8 mouse cellular contexts compared by ENCODE assay signal in genomic region chr10:85956871-85957419, GRCm38 (mm10). TPM values are rescaled to one million over a fixed set of nuclear protein-coding genes. Genes with fewer than 3 reads are reported as not detected.
A peak's percentile ranks its signal among the peaks of the same experiment; 100 is the strongest.
DNase-seq lines count a peak whose midpoint lies in the region; ATAC-seq and TF ChIP-seq lines count a peak whose summit lies in the region.

No protein-coding gene starts in this region.

- no peaks in the 10 kb centered on the region for H3K36me3 ChIP-seq in kidney, adult 2 months (ENCODE audit: control insufficient read depth, insufficient read depth, low read length)
- H3K36me3 ChIP-seq in forebrain, embryonic 14.5 days (ENCODE audit: control insufficient read depth, insufficient read depth, low read length), result peaks cover 32% of the 10 kb centered on the region
- peaks cover 36% of the 10 kb centered on the region for H3K36me3 ChIP-seq in liver, embryonic 12.5 days

- H3K9ac ChIP-seq in forebrain, embryonic 14.5 days (ENCODE audit: low read length), result peak overlapping the region; percentile 94
- H3K9ac ChIP-seq in liver, embryonic 12.5 days, result peak overlapping the region; percentile 91

- no peak for TF ChIP-seq POLR2A in kidney, adult 2 months (IDR thresholded peaks at IDR 0.05; ENCODE audit: low read depth, low read length)

- H3K9me3 ChIP-seq in forebrain, embryonic 14.5 days (replicated peaks; ENCODE audit: control insufficient read depth, low read length), result no peaks in the 10 kb centered on the region
- no peaks in the 10 kb centered on the region for H3K9me3 ChIP-seq in liver, embryonic 12.5 days (replicated peaks)

- no peak for TF ChIP-seq CTCF in kidney, adult 2 months (conservative IDR thresholded peaks at IDR 0.05; ENCODE audit: insufficient read depth, insufficient read length, low read depth, low read length)

- peak overlapping the region; percentile 84 for H3K4me2 ChIP-seq in forebrain, embryonic 14.5 days (ENCODE audit: low read length)
- H3K4me2 ChIP-seq in liver, embryonic 12.5 days, result peak overlapping the region; percentile 85

- H3K27ac ChIP-seq in kidney, adult 2 months (ENCODE audit: insufficient read depth, low read depth, low read length), result peak overlapping the region; percentile 4; the same call in 1 of the 2 replicates
- H3K27ac ChIP-seq in forebrain, embryonic 14.5 days (ENCODE audit: low read depth, low read length), result no peak overlapping the region
- H3K27ac ChIP-seq in liver, embryonic 12.5 days, result peak overlapping the region; percentile 76

- H3K4me1 ChIP-seq in kidney, adult 2 months (ENCODE audit: control insufficient read depth, insufficient read depth, low read length), result peaks cover 14% of the 10 kb centered on the region
- H3K4me1 ChIP-seq in forebrain, embryonic 14.5 days (ENCODE audit: control insufficient read depth, insufficient read depth, low read length), result peaks cover 3% of the 10 kb centered on the region; the same call in 1 of the 2 replicates
- peaks cover 14% of the 10 kb centered on the region for H3K4me1 ChIP-seq in liver, embryonic 12.5 days

- 2% methylated on average over 20 of the region's 20 CpGs for WGBS in kidney, adult 2 months
- WGBS in forebrain, embryonic 14.5 days, result 3% methylated on average over 20 of the region's 20 CpGs
- 1% methylated on average over 20 of the region's 20 CpGs for WGBS in liver, embryonic 12.5 days (ENCODE audit: insufficient replicate concordance)

- intact Hi-C loops in left cerebral cortex, postnatal 4 days (cut with DNase I), result no loop called here
- intact Hi-C loops in left cerebral cortex, postnatal 25 days (cut with DNase I), result no loop called here

- ATAC-seq in forebrain, embryonic 14.5 days, result no peak
- ATAC-seq in liver, embryonic 12.5 days, result 0 out of 2 replicates have a peak, but pooled peaks have one; percentile 28

- peak overlapping the region; percentile 71 for H3K4me3 ChIP-seq in kidney, adult 2 months (ENCODE audit: insufficient read depth, low read depth, low read length)
- peak overlapping the region; percentile 95 for H3K4me3 ChIP-seq in forebrain, embryonic 14.5 days (ENCODE audit: low read depth, low read length)
- H3K4me3 ChIP-seq in liver, embryonic 12.5 days, result peak overlapping the region; percentile 93

- no peak for DNase-seq in kidney, adult 2 months
- no peak for DNase-seq in kidney, postnatal 25 days
- DNase-seq in MN1 (ENCODE audit: low spot score), result peak; percentile 19
- DNase-seq in forebrain, embryonic 14.5 days (ENCODE audit: low spot score), result peak; percentile 5
- peak; percentile 2 for DNase-seq in retina, postnatal 1 day
- no peak for DNase-seq in left cerebral cortex, postnatal 4 days
- DNase-seq in left cerebral cortex, postnatal 25 days (ENCODE audit: low spot score in 2 of 2), result no peak

- no peaks in the 10 kb centered on the region for H3K27me3 ChIP-seq in kidney, adult 2 months (replicated peaks; ENCODE audit: control insufficient read depth, insufficient read depth, low read length)
- H3K27me3 ChIP-seq in forebrain, embryonic 14.5 days (replicated peaks; ENCODE audit: control insufficient read depth, insufficient read depth, low read length), result no peaks in the 10 kb centered on the region
- peaks cover 4% of the 10 kb centered on the region; the same call in 1 of the 2 replicates for H3K27me3 ChIP-seq in liver, embryonic 12.5 days (replicated peaks)

RNA-seq across cellular contexts. Expression of gene Rtcb, which starts 0.7 kb away (rescaled TPM):
- polyA plus RNA-seq in kidney, adult 2 months (2012; rRNA removed), result 63.6 and 80.4 TPM in 2 replicates
- polyA plus RNA-seq in forebrain, embryonic 14.5 days (2014; fragmentation: Nextera tagmentation; extraction: Ambion mirVana), result 192 and 194 TPM in 2 replicates
- polyA plus RNA-seq in liver, embryonic 12.5 days (2016; fragmentation: Nextera tagmentation; extraction: Ambion mirVana), result 115 and 118 TPM in 2 replicates
- 100 to 1,000 TPM; 119 to 122 TPM for total RNA-seq in left cerebral cortex, postnatal 4 days (2021)
- 100 to 1,000 TPM; 101 to 102 TPM for total RNA-seq in left cerebral cortex, postnatal 25 days (2021)

RNA-seq across cellular contexts. Expression of gene Ascl4, which starts 29.5 kb away (rescaled TPM):
- 0.33 and 0.36 TPM in 2 replicates for polyA plus RNA-seq in kidney, adult 2 months (2012; rRNA removed)
- 0.17 and 0.24 TPM in 2 replicates for polyA plus RNA-seq in forebrain, embryonic 14.5 days (2014; fragmentation: Nextera tagmentation; extraction: Ambion mirVana)
- polyA plus RNA-seq in liver, embryonic 12.5 days (2016; fragmentation: Nextera tagmentation; extraction: Ambion mirVana), result not detected in 2 replicates
- total RNA-seq in left cerebral cortex, postnatal 4 days (2021), result not detected
- not detected for total RNA-seq in left cerebral cortex, postnatal 25 days (2021)

RNA-seq across cellular contexts. Expression of gene Prdm4, which starts 40.0 kb away (rescaled TPM):
- polyA plus RNA-seq in kidney, adult 2 months (2012; rRNA removed), result 15.4 and 19.8 TPM in 2 replicates
- polyA plus RNA-seq in forebrain, embryonic 14.5 days (2014; fragmentation: Nextera tagmentation; extraction: Ambion mirVana), result 24.9 and 27.9 TPM in 2 replicates
- 13.0 and 14.2 TPM in 2 replicates for polyA plus RNA-seq in liver, embryonic 12.5 days (2016; fragmentation: Nextera tagmentation; extraction: Ambion mirVana)
- total RNA-seq in left cerebral cortex, postnatal 4 days (2021), result 10 to 100 TPM; 44.0 to 50.1 TPM
- total RNA-seq in left cerebral cortex, postnatal 25 days (2021), result 10 to 100 TPM; 27.8 to 29.6 TPM

RNA-seq across cellular contexts. Expression of gene Bpifc, which starts 54.8 kb away (rescaled TPM):
- 0.08 and 0.11 TPM in 2 replicates for polyA plus RNA-seq in kidney, adult 2 months (2012; rRNA removed)
- not detected in 2 replicates for polyA plus RNA-seq in forebrain, embryonic 14.5 days (2014; fragmentation: Nextera tagmentation; extraction: Ambion mirVana)
- not detected in 2 replicates for polyA plus RNA-seq in liver, embryonic 12.5 days (2016; fragmentation: Nextera tagmentation; extraction: Ambion mirVana)
- not detected for total RNA-seq in left cerebral cortex, postnatal 4 days (2021)
- not detected for total RNA-seq in left cerebral cortex, postnatal 25 days (2021)

Comparison
In these comparisons a context has a peak if more than half of its experiments do, and no peak if none do; other contexts are left out.
1. DNase-seq: peak in MN1 (single experiment), forebrain, embryonic 14.5 days (single experiment) and retina, postnatal 1 day (single experiment); none in kidney, adult 2 months (single experiment), kidney, postnatal 25 days (0 of 2), left cerebral cortex, postnatal 4 days (single experiment) and left cerebral cortex, postnatal 25 days (0 of 2).
2. Peak in every context shown above with its lines, with median percentiles within 50 percentile points of each other: H3K4me3 ChIP-seq.